Mouse (Mus musculus) bone marrow macrophage, adult 2 months (primary cell): ENCODE data around the gene Tmem206.

Experiments
- CTCF ChIP-seq: IDR thresholded peaks from 2 replicates; pipeline ENCODE4 v1.5.1; 2012; ENCODE audit warnings: low read depth, mild to moderate bottlenecking, low read length, moderate library complexity
- POLR2A ChIP-seq: IDR thresholded peaks from 2 replicates; pipeline ENCODE4 v1.6.1; 2012; ENCODE audit warnings: mild to moderate bottlenecking, low read depth, low read length, borderline replicate concordance

DNA sequence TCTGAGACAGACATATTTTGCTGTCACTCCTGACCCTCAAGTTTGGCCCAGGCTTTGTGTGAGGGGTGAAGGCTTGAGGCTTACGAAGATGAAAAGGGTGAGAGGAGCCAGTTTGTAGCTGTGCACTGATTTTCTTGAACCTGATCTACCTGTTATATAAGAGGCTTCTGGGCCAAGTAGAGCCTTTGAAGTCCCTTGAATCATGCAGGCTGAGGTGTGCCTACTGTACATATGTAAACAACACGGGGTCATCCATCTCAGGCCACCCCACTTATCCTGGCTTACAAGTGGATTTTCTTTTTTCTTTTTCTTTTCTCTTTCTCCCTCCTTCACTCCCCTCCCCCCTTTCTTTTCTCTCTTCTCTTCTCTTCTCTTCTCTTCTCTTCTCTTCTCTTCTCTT lies 22.9 kb downstream of the Tmem206 start:
- TF ChIP-seq CTCF (no peak), POLR2A (no peak)
